Mouse (Mus musculus) hindbrain, embryonic 15.5 days (tissue): ENCODE results near the gene Depdc1b. TPM values are rescaled to one million over a fixed set of nuclear protein-coding genes. Genes with fewer than 3 reads are reported as not detected.
A peak's percentile ranks its signal among the peaks of the same experiment; 100 is the strongest.

Experiments used
- ATAC-seq: fragments of 200-750 bp; cut with Nextera tagmentation; 2 replicates; pipeline ENCODE4 v1.8.0; 2017; ENCODE audit warnings: low read depth, moderate number of reproducible peaks, moderate TSS enrichment; ENCODE audit not compliant: low FRiP score
- H3K27ac ChIP-seq: fragments of 300-500 bp; sonication (generic); replicated peaks from 2 replicates; pipeline ENCODE4 v1.5.1; 2015; ENCODE audit warnings: mild to moderate bottlenecking, inconsistent platforms
- H3K27me3 ChIP-seq: fragments of 300-500 bp; sonication (generic); 2 replicates; pipeline ENCODE4 v1.6.1; 2015; ENCODE audit warnings: control low read depth, inconsistent platforms
- H3K36me3 ChIP-seq: fragments of 300-500 bp; sonication (generic); 2 replicates; pipeline ENCODE4 v1.6.1; 2015; ENCODE audit warnings: control low read depth, inconsistent platforms
- H3K4me1 ChIP-seq: fragments of 300-500 bp; sonication (generic); replicated peaks from 2 replicates; pipeline ENCODE4 v1.6.1; 2015; ENCODE audit warnings: control low read depth, inconsistent platforms
- H3K4me2 ChIP-seq: fragments of 300-500 bp; sonication (generic); 2 replicates; pipeline ENCODE4 v1.6.1; 2015; ENCODE audit warnings: moderate library complexity, mild to moderate bottlenecking, inconsistent platforms
- H3K4me3 ChIP-seq: fragments of 300-500 bp; sonication (generic); 2 replicates; pipeline ENCODE4 v1.5.1; 2015; ENCODE audit warnings: mild to moderate bottlenecking, inconsistent platforms
- H3K9ac ChIP-seq: fragments of 300-500 bp; sonication (generic); 2 replicates; pipeline ENCODE4 v1.6.1; 2015; ENCODE audit warnings: inconsistent platforms
- H3K9me3 ChIP-seq: fragments of 300-500 bp; sonication (generic); 2 replicates; pipeline ENCODE4 v1.6.1; 2016; ENCODE audit warnings: control low read depth, inconsistent platforms
- WGBS: fragments of 180-500 bp; shearing (Covaris S2); methylation state at CpG from one replicate; pipeline ENCODE4 v1.1.7; 2015; 5-methylcytosine and 5-hydroxymethylcytosine counted together
- polyA plus RNA-seq: library from polyadenylated mRNA; unstranded; fragments of >200 nt; fragmentation: Nextera tagmentation; extraction: Ambion mirVana; gene quantifications from 2 replicates; pipeline ENCODE4 v1.2.1, GENCODE M21; 2015

Depdc1b gene
- polyA plus RNA-seq, 1 experiment from 2014 or later, result 2.8 TPM

DNA sequence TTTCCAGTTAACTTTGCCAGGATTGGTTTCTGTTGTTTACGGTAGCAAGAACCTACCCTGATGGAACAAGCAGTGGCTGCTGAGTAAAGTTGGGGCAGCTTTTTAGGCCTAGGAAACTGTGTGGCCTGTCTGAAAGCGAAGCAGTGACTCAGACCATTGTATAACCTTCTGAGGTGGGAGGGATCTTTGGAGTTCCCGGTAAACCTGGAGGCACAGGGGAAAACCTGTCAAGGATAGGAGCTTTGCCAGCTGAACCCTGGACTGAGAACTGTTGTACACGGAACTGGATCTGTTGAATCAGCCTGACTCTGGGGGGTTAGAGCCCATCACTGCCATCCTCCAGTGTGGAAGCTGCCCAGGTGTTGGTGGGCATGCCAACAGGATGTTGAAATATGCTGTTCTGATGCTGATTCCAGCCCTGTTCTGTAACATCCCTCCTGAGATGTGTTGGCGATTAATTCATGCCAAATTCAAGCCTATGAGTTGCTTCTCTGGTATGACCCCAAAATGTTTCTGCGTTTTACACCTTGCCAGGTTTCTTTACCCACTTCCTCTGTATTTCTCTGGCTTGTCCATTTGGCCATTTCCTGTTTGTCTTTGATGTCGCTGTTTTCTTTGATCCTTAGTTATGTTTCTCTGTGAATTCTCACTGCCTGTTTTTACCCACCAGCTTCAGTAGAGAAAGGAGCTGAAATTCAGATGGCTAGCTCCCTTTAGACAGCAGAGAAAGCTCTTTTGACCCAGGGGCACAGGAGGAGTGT, 22.1 kb downstream of the Depdc1b start:
- Histone ChIP-seq H3K36me3 (no peaks in the 10 kb centered on the region), H3K4me1 (no peaks in the 10 kb centered on the region)
- 85% methylated on average over 7 of the region's 7 CpGs for WGBS

DNA sequence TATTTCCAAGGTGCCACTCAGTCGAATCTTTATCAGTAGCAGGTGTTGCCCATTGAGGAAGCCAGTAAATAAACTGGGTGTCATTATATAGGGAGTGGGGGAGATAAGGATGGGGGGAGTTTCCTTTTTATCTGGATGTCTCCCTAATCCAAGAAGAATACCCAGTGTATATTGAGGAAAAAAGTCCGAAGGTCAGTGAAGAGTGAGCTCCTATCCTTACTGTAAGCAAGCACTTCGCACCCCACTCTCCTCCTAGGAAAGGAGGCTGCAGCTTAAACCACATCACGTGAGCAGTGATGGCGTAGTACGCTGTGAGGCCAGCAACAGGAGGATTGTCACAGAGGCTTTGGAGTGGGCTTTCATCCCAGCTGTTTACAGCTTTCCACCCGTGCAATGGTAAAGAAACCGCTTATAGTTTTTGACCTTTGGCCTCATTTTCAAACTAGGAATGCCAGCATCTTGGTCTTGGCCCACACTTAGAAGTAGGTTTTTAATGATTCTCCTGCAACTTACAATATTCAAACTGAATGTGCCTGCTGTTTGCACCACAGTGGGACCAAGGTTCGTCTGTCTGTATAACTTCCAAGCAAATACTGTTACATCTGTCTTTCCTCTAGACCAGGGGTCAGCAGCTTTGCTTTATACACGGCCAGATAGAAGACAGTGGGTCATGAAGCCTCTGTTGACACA, 23.9 kb downstream of the Depdc1b start:
- no peaks in the 10 kb centered on the region for H3K4me1 ChIP-seq
- no peak overlapping the region for H3K9ac ChIP-seq
- 89% methylated on average over 10 of the region's 10 CpGs for WGBS
- H3K9me3 ChIP-seq, result no peaks in the 10 kb centered on the region
- no peaks in the 10 kb centered on the region for H3K36me3 ChIP-seq
- no peak for ATAC-seq
- H3K4me2 ChIP-seq, result no peak overlapping the region
- H3K27me3 ChIP-seq, result no peaks in the 10 kb centered on the region
- H3K27ac ChIP-seq, result no peak overlapping the region
- H3K4me3 ChIP-seq, result no peak overlapping the region

More for the DNA sequence above, 22.1 kb downstream of the Depdc1b start:
- H3K9ac ChIP-seq, result no peak overlapping the region
- H3K27ac ChIP-seq, result no peak overlapping the region
- no peaks in the 10 kb centered on the region for H3K9me3 ChIP-seq
- no peaks in the 10 kb centered on the region for H3K27me3 ChIP-seq
- H3K4me3 ChIP-seq, result no peak overlapping the region
- ATAC-seq, result no peak
- H3K4me2 ChIP-seq, result no peak overlapping the region

DNA sequence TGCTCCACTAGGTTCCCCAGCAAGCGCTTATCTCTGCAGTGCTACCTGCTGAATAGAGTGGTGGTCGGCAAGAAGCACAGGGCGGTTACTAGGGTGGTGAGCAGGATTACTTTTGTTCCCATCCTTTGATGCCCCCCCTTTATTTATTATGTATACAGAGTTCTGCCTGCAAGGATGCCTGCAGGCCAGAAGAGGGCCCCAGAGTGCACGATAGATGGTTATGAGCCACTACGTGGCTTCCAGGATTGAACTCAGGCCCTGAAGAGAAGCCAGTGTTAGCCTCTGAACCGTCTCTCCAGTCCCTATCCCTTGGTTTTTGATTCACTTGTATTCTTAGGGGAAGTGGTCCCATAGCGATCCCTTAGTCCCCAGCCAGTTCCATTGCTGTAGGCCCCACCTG, 25.5 kb downstream of the Depdc1b start:
- H3K36me3 ChIP-seq, result no peaks in the 10 kb centered on the region
- ATAC-seq, result no peak
- H3K27me3 ChIP-seq, result no peaks in the 10 kb centered on the region

DNA sequence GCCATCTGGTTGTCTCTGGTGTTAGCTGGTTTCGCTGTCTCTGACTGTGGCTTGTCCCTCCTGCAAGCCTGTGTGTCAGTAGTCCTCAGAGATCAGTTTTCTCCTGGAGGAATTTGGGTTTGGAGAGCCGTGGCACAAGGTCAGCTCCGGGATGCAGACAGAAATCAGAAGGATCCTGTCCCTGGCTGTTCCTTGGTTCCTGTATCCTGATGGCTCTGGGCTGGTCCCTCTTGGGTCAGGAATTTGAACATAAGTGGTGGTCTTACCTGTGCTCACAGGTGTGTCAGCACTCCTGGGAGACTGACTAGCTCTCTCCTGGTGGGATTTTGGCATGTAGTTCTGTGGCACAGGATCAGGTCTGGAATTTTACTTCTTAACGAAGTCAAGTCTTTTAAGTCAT, 29.6 kb downstream of the Depdc1b start:
- Histone ChIP-seq H3K36me3 (no peaks in the 10 kb centered on the region), H3K4me3 (no peak overlapping the region), H3K9ac (no peak overlapping the region), H3K27ac (no peak overlapping the region), H3K9me3 (no peaks in the 10 kb centered on the region), H3K4me2 (no peak overlapping the region), H3K4me1 (no peaks in the 10 kb centered on the region), H3K27me3 (no peaks in the 10 kb centered on the region)
- 88% methylated on average over 4 of the region's 4 CpGs for WGBS
- ATAC-seq, result no peak

More for the DNA sequence above, 25.5 kb downstream of the Depdc1b start:
- Histone ChIP-seq H3K4me3 (no peak overlapping the region), H3K4me2 (no peak overlapping the region), H3K9me3 (no peaks in the 10 kb centered on the region), H3K4me1 (no peaks in the 10 kb centered on the region), H3K9ac (no peak overlapping the region), H3K27ac (no peak overlapping the region)
- 79% methylated on average over 7 of the region's 7 CpGs for WGBS

DNA sequence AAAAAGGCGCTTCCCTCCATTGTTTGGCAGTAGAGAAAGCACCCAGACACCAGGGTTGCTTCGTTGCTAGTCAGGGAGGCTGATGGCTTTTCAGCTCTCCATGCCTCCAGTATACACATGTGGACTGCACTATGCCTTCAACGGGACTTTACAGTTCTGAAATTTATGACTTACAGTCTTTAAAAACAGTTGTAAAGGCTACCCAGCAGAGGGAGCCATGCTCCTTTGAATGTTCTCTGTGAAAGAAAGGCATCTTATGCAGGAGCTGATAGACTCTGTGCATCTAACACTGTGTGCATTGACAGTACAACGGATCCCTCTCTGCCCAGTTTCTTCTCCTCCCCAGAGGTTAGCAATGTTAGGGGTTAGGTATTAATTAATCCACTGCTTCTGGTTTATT, 30.9 kb downstream of the Depdc1b start:
- Histone ChIP-seq H3K36me3 (no peaks in the 10 kb centered on the region), H3K4me1 (no peaks in the 10 kb centered on the region), H3K27ac (no peak overlapping the region), H3K27me3 (no peaks in the 10 kb centered on the region), H3K9ac (no peak overlapping the region), H3K4me2 (no peak overlapping the region), H3K9me3 (no peaks in the 10 kb centered on the region), H3K4me3 (no peak overlapping the region)
- WGBS, result 49% methylated on average over 4 of the region's 4 CpGs
- ATAC-seq, result peak; percentile 85

DNA sequence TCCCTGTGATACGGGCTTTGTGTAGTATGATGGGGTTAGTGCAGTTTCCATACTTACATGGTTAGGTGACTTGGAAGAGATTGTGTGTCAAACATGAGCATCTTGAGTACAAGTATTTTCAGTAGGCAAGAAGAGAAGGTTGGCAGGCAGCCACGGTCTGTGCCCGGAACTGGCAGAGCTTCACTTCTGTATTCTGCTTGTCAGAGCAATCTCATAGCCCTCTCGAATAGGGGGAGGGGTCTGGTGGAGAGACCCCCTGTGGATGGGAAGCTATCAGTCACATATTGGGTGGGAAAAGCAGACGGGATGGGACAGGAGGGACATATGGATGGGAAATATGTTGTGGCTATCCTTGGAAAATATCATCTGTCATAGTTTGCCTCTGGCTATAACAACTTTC, 33.5 kb downstream of the Depdc1b start:
- ATAC-seq, result no peak
- 58% methylated on average over 5 of the region's 5 CpGs for WGBS
- Histone ChIP-seq H3K27ac (no peak overlapping the region), H3K27me3 (no peaks in the 10 kb centered on the region), H3K4me2 (no peak overlapping the region), H3K4me1 (no peaks in the 10 kb centered on the region), H3K9me3 (no peaks in the 10 kb centered on the region), H3K36me3 (no peaks in the 10 kb centered on the region), H3K4me3 (no peak overlapping the region), H3K9ac (no peak overlapping the region)

DNA sequence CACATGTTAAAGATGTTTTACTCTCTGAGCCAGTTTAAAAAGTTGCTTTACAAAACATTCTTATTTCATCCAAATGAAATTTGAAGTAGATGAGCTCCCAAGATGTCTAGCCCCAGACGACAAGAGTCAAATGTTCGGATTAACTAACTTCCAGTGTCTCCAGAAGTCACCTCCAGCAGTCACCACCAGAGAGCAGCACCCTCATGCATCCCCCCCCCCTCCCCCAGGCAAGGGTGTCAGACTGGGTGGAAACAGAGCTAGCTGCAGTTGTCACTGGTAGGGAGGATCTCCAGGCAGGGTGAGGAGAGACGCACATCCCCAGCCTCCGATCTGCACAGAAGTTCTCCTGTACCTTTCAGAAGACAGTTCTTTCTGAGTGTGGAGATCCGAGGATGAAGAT, 37.6 kb downstream of the Depdc1b start:
- ATAC-seq, result no peak
- no peak overlapping the region for H3K4me2 ChIP-seq
- WGBS, result 92% methylated on average over 5 of the region's 5 CpGs
- 0 out of 2 replicates have a peak, but pooled peaks cover 2% of the 10 kb centered on the region for H3K4me1 ChIP-seq
- no peak overlapping the region for H3K27ac ChIP-seq
- no peaks in the 10 kb centered on the region for H3K9me3 ChIP-seq
- H3K9ac ChIP-seq, result no peak overlapping the region
- H3K27me3 ChIP-seq, result no peaks in the 10 kb centered on the region
- H3K4me3 ChIP-seq, result no peak overlapping the region
- no peaks in the 10 kb centered on the region for H3K36me3 ChIP-seq

DNA sequence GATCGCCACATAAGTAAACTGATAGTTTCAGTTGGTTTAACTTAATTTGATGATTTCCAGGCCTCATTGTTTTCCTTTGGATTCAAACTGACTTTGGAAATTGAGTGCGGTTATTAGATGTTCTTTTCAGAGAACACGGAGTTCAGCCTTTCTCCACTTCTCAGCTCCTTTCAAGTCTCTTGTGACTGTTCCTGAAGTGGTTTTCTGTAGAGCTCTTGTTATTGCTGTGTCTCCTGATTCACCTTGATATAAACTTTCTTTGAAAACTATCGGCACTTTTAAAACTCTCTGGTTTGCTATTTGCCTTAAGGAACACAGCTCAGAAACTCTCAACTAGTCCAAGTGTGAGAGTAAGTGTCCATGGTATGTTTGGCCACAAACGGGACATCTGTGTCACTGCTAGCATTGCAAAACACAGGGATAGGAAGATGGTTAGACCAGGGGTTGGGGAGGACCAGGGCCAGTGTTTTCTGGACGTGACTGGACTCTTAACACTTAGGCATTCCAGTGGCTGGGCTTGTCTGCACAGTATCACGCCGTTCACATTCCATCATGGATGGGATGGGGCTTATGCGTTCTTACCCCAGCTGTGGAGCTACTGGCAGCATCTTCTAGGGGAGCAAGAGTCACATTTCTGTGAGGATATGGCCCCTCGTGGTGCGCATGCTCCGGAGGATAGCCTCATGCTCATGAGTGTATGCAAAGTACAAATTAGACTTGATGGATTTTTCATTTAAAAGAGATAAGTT, 38.8 kb downstream of the Depdc1b start:
- 0 out of 2 replicates have a peak, but pooled peaks cover 2% of the 10 kb centered on the region for H3K4me1 ChIP-seq
- H3K4me3 ChIP-seq, result no peak overlapping the region
- H3K9me3 ChIP-seq, result no peaks in the 10 kb centered on the region
- H3K9ac ChIP-seq, result no peak overlapping the region
- 86% methylated on average over 12 of the region's 12 CpGs for whole genome bisulfite sequencing
- H3K27me3 ChIP-seq, result no peaks in the 10 kb centered on the region
- H3K36me3 ChIP-seq, result no peaks in the 10 kb centered on the region
- no peak for ATAC-seq
- no peak overlapping the region for H3K27ac ChIP-seq
- H3K4me2 ChIP-seq, result no peak overlapping the region

DNA sequence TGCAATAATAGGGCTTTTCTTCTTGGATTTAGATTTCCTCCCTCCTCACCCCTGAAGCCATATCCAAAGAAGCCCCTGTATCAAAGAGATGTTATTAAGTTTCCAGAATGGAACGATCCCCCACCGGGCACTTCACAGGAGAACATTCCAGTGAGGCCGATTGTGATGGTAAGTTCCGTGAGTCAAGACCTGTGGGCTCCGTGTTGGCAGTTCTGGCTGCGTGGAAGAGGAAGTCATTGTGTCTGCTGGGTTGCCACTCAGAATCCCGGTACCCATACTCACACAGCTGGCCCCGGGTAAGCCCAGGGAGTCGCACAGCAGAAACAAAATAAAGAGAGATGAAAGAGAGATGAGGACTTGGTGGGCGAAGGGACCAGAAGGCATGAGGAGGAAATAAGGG, 41.2 kb downstream of the Depdc1b start:
- ATAC-seq, result no peak
- WGBS, result 40% methylated on average over 10 of the region's 10 CpGs
- Histone ChIP-seq H3K27me3 (no peaks in the 10 kb centered on the region), H3K4me2 (no peak overlapping the region), H3K36me3 (no peaks in the 10 kb centered on the region), H3K9me3 (no peaks in the 10 kb centered on the region), H3K4me1 (0 out of 2 replicates have a peak, but pooled peaks cover 2% of the 10 kb centered on the region), H3K27ac (no peak overlapping the region), H3K9ac (no peak overlapping the region), H3K4me3 (no peak overlapping the region)

DNA sequence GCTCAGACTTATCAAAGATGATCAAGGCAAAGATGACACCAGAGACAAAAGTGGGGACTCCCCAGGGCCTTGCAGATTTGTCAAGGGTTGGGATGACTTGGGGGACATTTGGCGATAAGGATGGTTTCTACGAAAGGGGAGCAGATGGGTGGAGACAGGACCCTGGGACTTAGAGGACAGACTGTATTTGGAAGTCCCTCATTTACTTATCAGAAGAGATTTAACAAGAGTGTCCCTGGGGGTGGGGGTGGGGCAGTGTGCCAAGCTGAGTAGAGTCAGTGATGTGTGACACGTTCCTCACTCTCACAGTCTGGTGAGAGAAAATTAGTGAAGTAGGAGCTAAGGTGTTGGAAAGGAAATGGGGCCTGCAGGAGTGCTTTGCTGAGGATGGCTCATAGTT, 42.1 kb downstream of the Depdc1b start:
- H3K27ac ChIP-seq, result no peak overlapping the region
- H3K4me2 ChIP-seq, result no peak overlapping the region
- H3K4me1 ChIP-seq, result 0 out of 2 replicates have a peak, but pooled peaks cover 2% of the 10 kb centered on the region
- H3K4me3 ChIP-seq, result no peak overlapping the region
- WGBS, result 30% methylated on average over 3 of the region's 3 CpGs
- H3K9ac ChIP-seq, result no peak overlapping the region
- ATAC-seq, result no peak
- no peaks in the 10 kb centered on the region for H3K36me3 ChIP-seq
- H3K9me3 ChIP-seq, result no peaks in the 10 kb centered on the region
- no peaks in the 10 kb centered on the region for H3K27me3 ChIP-seq

DNA sequence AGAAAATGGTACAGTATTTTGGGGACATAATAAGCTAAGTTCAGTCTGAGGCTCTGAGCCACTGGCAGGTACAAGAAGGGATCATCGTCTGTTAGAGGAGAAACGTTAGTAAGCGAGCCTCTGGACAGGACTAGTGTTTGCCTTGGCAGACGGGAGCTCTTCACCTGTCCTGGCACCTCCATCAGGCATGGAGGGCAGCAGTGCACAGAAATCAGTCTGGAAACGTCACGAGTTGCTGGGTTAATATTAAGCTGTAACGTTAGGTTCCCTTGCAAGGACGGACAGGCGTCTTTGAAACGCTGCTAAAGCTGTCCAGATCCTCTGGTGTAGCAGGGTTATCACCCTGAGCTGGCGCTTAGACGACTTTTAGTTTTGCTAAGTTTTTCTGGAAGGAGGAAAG, 51.4 kb downstream of the Depdc1b start:
- no peak for ATAC-seq
- Histone ChIP-seq H3K4me1 (no peaks in the 10 kb centered on the region), H3K4me2 (no peak overlapping the region), H3K27ac (no peak overlapping the region), H3K9ac (no peak overlapping the region), H3K4me3 (no peak overlapping the region), H3K9me3 (no peaks in the 10 kb centered on the region), H3K36me3 (no peaks in the 10 kb centered on the region), H3K27me3 (no peaks in the 10 kb centered on the region)
- 97% methylated on average over 12 of the region's 12 CpGs for WGBS
